In genomic region chr13:112986451-112986950, GRCm38 (mm10) we compare ENCODE assay signal across 10 mouse cellular contexts. TPM values are rescaled to one million over a fixed set of nuclear protein-coding genes. Genes with fewer than 3 reads are reported as not detected.
DNase-seq lines count a peak whose midpoint lies in the region; ATAC-seq lines count a peak whose summit lies in the region.
"Had no signal": no experiment of that assay in that cellular context is flagged by ENCODE, and none has a peak within 500 bp of the region (broad histone marks: within the 10 kb centered on the region; RNA-seq: fewer than 3 reads in every experiment).

No protein-coding gene starts in this region.

- peaks cover 17% of the 10 kb centered on the region for H3K4me1 ChIP-seq in embryonic facial prominence, embryonic 14.5 days (ENCODE audit: control insufficient read depth, insufficient read depth, low read length)
- H3K4me1 ChIP-seq in hindbrain, embryonic 16.5 days (ENCODE audit: control insufficient read depth, insufficient read depth, low read depth, low read length) = peaks cover 26% of the 10 kb centered on the region
- H3K4me1 ChIP-seq in midbrain, embryonic 15.5 days = peaks cover 41% of the 10 kb centered on the region

- H3K9ac ChIP-seq in embryonic facial prominence, embryonic 14.5 days (ENCODE audit: low read depth, low read length) = no peak overlapping the region
- H3K9ac ChIP-seq in hindbrain, embryonic 16.5 days (ENCODE audit: low read depth, low read length) = no peak overlapping the region
- no peak overlapping the region for H3K9ac ChIP-seq in midbrain, embryonic 15.5 days

- peak overlapping the region; percentile 59 for H3K4me3 ChIP-seq in embryonic facial prominence, embryonic 14.5 days (ENCODE audit: low read depth, low read length)
- H3K4me3 ChIP-seq in hindbrain, embryonic 16.5 days (ENCODE audit: low read length) = peak overlapping the region; percentile 59; the same call in 1 of the 2 replicates
- peak overlapping the region; percentile 51; the same call in 1 of the 2 replicates for H3K4me3 ChIP-seq in midbrain, embryonic 15.5 days

- H3K27ac ChIP-seq in embryonic facial prominence, embryonic 14.5 days (replicated peaks; ENCODE audit: low read depth, low read length) = no peak overlapping the region
- H3K27ac ChIP-seq in hindbrain, embryonic 16.5 days (ENCODE audit: low read depth, low read length) = no peak overlapping the region
- no peak overlapping the region for H3K27ac ChIP-seq in midbrain, embryonic 15.5 days

- DNase-seq in kidney, postnatal 10 days = peak; percentile 15
- no peak for DNase-seq in kidney, postnatal 25 days
- DNase-seq in embryonic facial prominence, embryonic 14.5 days (ENCODE audit: low spot score) = no peak
- no peak for DNase-seq in cerebellum, adult 11-12 months
- DNase-seq in adipocyte (ENCODE audit: low spot score) = no peak
- no peak for DNase-seq in right cerebral cortex, postnatal 4 days
- DNase-seq: cerebellum, adult 18-20 months had no signal

- no peak for ATAC-seq in embryonic facial prominence, embryonic 14.5 days (ENCODE audit: low read depth)
- no peak for ATAC-seq in hindbrain, embryonic 16.5 days
- no peak for ATAC-seq in midbrain, embryonic 15.5 days (replicated peaks)

- WGBS in embryonic facial prominence, embryonic 14.5 days = 2% methylated on average over 17 of the region's 17 CpGs
- 0% methylated on average over 17 of the region's 17 CpGs for WGBS in hindbrain, embryonic 16.5 days
- WGBS in midbrain, embryonic 15.5 days = under 1% methylated on average over 17 of the region's 17 CpGs

- H3K27me3 ChIP-seq in embryonic facial prominence, embryonic 14.5 days (replicated peaks; ENCODE audit: control insufficient read depth, insufficient read depth, low read length) = peaks cover 65% of the 10 kb centered on the region
- peaks cover 37% of the 10 kb centered on the region for H3K27me3 ChIP-seq in hindbrain, embryonic 16.5 days (replicated peaks; ENCODE audit: control insufficient read depth, insufficient read depth, low read length)
- peaks cover 53% of the 10 kb centered on the region for H3K27me3 ChIP-seq in midbrain, embryonic 15.5 days (replicated peaks)

- H3K9me3 ChIP-seq in embryonic facial prominence, embryonic 14.5 days (ENCODE audit: control insufficient read depth, low read length) = no peaks in the 10 kb centered on the region
- no peaks in the 10 kb centered on the region for H3K9me3 ChIP-seq in hindbrain, embryonic 16.5 days (ENCODE audit: control insufficient read depth, low read length)
- H3K9me3 ChIP-seq in midbrain, embryonic 15.5 days = no peaks in the 10 kb centered on the region

- H3K4me2 ChIP-seq in embryonic facial prominence, embryonic 14.5 days (ENCODE audit: low read depth, low read length) = peak overlapping the region; percentile 100
- peak overlapping the region; percentile 90 for H3K4me2 ChIP-seq in hindbrain, embryonic 16.5 days (ENCODE audit: low read length)
- H3K4me2 ChIP-seq in midbrain, embryonic 15.5 days = peak overlapping the region; percentile 95

- no peaks in the 10 kb centered on the region for H3K36me3 ChIP-seq in embryonic facial prominence, embryonic 14.5 days (ENCODE audit: control insufficient read depth, insufficient read depth, low read length)
- H3K36me3 ChIP-seq in hindbrain, embryonic 16.5 days (ENCODE audit: control insufficient read depth, insufficient read depth, low read length) = no peaks in the 10 kb centered on the region
- H3K36me3 ChIP-seq in midbrain, embryonic 15.5 days (replicated peaks) = no peaks in the 10 kb centered on the region

RNA-seq across cellular contexts. Expression of gene Ccno, which starts 1.1 kb away (rescaled TPM):
- polyA plus RNA-seq in embryonic facial prominence, embryonic 14.5 days (2014; fragmentation: Nextera tagmentation; extraction: Ambion mirVana) = 4.1 and 9.0 TPM in 2 replicates
- 0.98 and 1.2 TPM in 2 replicates for polyA plus RNA-seq in hindbrain, embryonic 16.5 days (2015; fragmentation: Nextera tagmentation; extraction: Ambion mirVana)
- 1.6 and 2.3 TPM in 2 replicates for polyA plus RNA-seq in midbrain, embryonic 15.5 days (2015; fragmentation: Nextera tagmentation; extraction: Ambion mirVana)

RNA-seq across cellular contexts. Expression of gene Mcidas, which starts 7.1 kb away (rescaled TPM):
- polyA plus RNA-seq in embryonic facial prominence, embryonic 14.5 days (2014; fragmentation: Nextera tagmentation; extraction: Ambion mirVana) = 1.8 and 4.1 TPM in 2 replicates
- 0.55 and 0.62 TPM in 2 replicates for polyA plus RNA-seq in hindbrain, embryonic 16.5 days (2015; fragmentation: Nextera tagmentation; extraction: Ambion mirVana)
- 0.75 and 0.83 TPM in 2 replicates for polyA plus RNA-seq in midbrain, embryonic 15.5 days (2015; fragmentation: Nextera tagmentation; extraction: Ambion mirVana)
- polyA plus RNA-seq: liver, adult 2 months had no signal

RNA-seq across cellular contexts. Expression of gene Cdc20b, which starts 48.4 kb away (rescaled TPM):
- 0.46 and 2.0 TPM in 2 replicates for polyA plus RNA-seq in embryonic facial prominence, embryonic 14.5 days (2014; fragmentation: Nextera tagmentation; extraction: Ambion mirVana)
- 0.56 and 0.86 TPM in 2 replicates for polyA plus RNA-seq in hindbrain, embryonic 16.5 days (2015; fragmentation: Nextera tagmentation; extraction: Ambion mirVana)
- 0.45 and 0.57 TPM in 2 replicates for polyA plus RNA-seq in midbrain, embryonic 15.5 days (2015; fragmentation: Nextera tagmentation; extraction: Ambion mirVana)
- polyA plus RNA-seq: liver, adult 2 months had no signal

RNA-seq across cellular contexts. Expression of gene Dhx29, which starts 59.2 kb away (rescaled TPM):
- 21.3 and 22.2 TPM in 2 replicates for polyA plus RNA-seq in embryonic facial prominence, embryonic 14.5 days (2014; fragmentation: Nextera tagmentation; extraction: Ambion mirVana)
- 23.9 and 36.8 TPM in 2 replicates for polyA plus RNA-seq in hindbrain, embryonic 16.5 days (2015; fragmentation: Nextera tagmentation; extraction: Ambion mirVana)
- polyA plus RNA-seq in midbrain, embryonic 15.5 days (2015; fragmentation: Nextera tagmentation; extraction: Ambion mirVana) = 35.0 and 35.8 TPM in 2 replicates

RNA-seq across cellular contexts. Expression of gene Mtrex, which starts 59.3 kb away (rescaled TPM):
- 56.6 and 63.6 TPM in 2 replicates for polyA plus RNA-seq in embryonic facial prominence, embryonic 14.5 days (2014; fragmentation: Nextera tagmentation; extraction: Ambion mirVana)
- 49.0 and 61.1 TPM in 2 replicates for polyA plus RNA-seq in hindbrain, embryonic 16.5 days (2015; fragmentation: Nextera tagmentation; extraction: Ambion mirVana)
- polyA plus RNA-seq in midbrain, embryonic 15.5 days (2015; fragmentation: Nextera tagmentation; extraction: Ambion mirVana) = 58.6 and 62.2 TPM in 2 replicates
